Mouse (Mus musculus) mesoderm, embryonic 11.5 days (tissue): ENCODE measurements around the gene Gpcpd1.

Source experiments
- DNase-seq: peaks from one replicate; pipeline ENCODE4 v3.0.0-alpha.2; 2012; ENCODE audit warnings: low read depth, low spot score

Gene Gpcpd1

DNA sequence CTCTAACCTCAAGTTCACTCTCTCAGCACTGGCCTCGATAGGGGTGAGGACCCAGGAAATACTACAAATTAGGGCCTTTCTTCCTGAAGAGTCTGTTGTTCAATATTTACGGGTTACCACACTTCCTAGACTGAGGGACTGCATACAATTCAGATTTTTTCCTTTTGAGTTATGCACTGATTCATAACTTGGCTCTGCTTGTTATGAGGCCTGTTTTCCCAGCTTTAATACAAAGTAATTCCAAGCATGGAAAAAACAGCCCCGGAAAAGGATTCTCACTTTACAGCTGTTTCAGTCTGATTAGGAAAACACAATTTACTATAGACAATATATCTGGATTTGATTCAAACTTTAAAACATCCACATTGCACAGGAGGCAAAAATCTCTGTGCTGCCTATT lies 1.5 kb downstream of the Gpcpd1 start:
- DNase-seq: no peak

DNA sequence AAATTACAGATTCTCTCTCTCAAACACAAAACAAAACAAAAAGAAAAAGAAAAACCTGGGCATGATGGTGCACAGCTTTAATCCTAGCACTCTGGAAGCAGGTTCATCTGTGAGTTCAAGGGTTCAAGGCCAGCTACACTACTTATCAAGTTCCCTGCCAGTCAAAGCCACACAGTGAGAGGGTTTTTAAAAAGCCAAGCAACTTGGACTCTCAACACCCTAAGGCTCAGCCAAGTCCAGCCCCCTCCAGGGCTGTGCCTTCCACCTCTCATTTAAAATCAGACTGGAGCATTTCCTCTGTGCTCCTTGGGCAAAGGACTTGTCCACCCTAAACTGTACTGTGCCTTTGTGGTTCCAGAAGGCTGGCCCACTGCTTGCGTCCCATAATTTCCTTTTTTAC lies 3.3 kb downstream of the Gpcpd1 start:
- no peak for DNase-seq

DNA sequence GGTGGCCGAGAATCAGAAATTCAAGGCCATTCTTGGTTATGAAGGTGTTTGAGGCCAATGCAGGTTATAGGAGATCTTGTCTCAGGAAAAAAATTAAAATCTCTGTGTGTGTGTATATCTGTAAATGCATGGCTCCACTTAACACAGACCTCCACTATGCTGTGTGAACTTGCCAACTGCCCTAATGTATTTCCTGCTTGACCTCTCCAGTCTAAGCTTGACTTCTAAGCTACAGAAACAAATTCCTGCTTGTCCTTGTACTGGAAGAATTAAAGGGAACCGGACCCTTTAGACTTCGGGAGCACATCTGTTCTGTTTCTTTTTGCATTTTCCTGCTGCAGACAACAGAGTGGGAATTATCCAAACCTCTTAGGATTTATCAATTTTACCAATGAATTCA lies 4.4 kb downstream of the Gpcpd1 start:
- DNase-seq: no peak

DNA sequence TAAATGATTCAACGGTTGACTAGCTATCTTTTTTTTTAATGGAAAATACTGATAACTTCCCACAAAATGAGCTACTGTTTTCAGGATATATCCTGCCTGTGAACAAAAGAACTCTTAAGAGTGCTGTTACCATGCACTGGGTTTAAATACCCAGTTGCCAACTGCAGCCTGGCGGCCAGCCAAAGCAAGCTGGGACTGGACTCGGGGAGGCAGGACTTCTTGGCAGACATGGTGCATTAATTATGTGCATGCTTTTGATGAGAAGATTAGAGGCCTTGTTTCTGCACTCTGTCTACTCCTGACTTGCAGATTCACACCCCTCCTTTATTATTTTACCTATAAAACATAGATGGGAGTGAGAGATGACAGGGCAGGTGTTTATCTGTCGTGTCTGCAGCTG lies 5.3 kb downstream of the Gpcpd1 start:
- no peak for DNase-seq

DNA sequence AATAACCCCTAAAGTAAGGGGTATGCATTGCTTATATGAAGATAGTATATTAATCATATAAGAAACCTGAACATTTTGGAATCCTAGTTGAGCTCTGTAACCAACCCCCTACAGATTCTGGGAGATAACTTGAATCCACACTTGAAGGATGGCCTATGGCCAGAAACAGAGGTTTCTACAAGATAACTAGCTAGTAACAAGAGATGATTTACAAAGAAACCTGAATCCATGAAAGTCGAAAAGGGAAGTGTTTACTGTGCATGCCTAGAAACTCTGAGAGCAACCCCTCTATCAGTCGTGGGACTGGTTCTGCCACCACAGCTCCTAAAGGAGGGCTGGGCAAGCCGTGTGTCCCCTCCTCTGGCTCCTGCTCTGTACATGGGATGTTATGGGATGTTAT lies 7.8 kb downstream of the Gpcpd1 start:
- DNase-seq: no peak

DNA sequence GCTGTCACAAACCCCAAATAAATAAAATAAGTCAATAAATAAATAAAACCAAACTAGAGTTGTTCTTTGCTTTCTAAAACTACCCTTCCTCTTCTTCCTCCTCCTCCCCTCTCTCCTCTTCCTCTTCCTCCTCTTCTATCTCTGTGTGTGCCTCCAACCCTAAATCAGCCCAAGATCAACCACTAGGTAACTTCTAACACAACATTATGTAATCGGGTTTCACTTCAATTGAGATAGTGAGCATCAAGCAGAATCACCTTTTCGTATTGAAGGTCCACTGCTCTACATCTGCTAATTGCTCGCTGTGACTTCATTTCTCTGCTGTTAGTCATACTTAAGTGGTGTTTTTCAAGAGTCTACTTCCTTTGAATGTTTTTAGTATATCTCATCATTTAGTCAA lies 8.8 kb downstream of the Gpcpd1 start:
- no peak for DNase-seq

DNA sequence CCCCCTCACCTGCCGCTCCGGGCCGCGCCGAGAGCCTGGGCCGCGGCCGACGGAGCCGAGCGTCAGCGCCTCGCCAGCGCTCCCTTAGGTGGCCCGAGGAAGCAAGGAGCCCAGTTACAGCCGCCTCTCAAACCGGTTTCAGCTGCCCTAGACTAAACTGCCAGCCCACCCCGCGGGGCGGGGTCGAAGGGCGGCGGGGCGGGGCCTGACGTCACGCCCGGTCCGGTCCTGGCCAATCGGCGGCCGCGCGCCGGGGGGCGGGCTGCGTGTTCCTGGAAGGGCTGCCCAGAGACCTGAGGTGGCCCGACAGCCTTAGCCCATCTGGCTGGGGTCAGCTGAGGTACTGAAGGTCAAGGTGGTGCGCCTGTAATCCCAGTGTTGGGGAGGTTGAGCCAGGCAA lies 9.5 kb downstream of the Gpcpd1 start:
- DNase-seq: peak; percentile 93

DNA sequence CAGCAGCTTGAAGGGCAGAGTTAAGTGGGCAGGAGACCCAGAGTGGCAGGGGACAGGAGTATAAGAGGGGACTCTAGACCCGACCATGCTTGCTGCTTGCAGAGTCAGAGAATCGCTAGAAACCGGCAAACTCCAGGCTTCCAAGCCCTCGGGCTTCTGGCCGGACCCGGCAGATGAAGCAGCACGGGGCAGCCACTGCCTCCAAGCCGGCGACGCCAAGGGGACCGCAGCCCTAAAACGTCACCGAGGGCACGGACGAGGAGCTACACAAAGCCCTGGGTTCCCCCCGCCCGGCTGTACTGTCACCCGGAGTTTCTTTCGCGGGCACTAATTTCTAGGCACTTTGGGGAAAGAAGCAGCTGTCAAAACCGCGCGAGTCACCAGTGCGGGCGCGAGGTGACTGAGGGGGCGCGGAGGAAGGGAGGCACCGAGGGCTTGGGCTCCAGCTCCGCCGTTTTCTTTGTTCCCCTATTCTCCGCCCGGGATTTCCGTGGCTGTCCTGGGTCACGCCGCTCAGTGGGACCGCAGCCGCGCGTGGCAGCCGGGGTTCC lies 10.0 kb downstream of the Gpcpd1 start:
- peak; percentile 57 for DNase-seq

DNA sequence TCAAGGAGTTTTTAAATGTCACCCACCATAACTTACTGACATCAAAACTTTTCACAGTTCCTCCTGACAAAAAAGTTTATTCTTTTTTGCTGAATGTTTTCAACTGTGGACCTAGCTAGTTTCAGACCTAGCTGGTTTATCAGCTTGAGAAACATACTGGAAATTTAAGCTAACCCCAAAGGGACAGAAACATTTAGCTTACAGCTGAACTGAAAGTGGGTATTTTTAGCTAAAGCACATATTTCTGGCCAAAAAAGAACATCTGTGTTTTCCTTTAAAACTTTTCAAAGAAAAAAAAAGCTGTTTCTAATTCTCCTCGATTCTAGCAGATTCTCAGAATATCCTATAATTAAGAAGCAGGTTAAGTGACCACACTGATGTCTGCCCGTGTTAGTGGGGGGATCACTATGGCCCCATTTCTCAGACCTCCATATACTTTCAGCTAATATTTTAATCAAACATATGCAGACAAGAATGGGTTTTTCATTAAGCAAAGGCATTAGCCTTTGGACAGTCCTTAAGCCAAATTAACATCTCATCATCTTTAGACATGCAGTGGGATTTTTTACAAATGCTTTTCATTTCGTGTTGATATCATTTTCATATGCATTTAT lies 10.9 kb downstream of the Gpcpd1 start:
- DNase-seq: no peak

DNA sequence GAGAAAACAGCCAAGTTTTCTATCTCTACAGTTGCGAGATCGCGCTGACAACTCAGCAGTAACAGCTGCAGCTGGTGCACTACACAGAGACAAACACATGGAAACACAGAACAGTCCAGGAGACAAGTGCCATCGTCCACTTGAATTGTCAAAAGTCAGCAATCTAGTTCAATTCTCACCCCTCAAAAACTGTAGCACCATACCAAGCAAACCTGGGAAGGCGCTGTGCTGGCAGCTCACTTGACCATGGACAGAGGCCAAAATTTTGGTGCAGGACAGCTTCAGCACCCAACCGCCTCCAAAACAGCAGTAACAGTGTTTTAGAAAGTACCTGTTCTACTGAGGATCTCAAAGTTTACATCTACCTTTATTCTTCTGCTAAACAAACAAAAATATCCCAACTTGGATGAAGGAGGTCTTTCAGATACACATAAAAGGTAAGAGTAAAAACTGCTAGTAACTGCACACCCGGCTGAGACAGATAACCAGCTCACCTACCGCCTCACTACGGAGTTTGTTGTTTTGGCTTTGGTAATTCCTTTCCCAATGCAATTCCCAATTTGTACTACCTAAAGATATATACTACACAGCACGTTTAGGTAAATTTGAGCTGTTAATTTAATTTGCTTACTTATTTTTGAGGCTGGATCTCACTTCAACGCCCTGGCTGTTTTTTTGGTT lies 11.6 kb downstream of the Gpcpd1 start:
- no peak for DNase-seq

DNA sequence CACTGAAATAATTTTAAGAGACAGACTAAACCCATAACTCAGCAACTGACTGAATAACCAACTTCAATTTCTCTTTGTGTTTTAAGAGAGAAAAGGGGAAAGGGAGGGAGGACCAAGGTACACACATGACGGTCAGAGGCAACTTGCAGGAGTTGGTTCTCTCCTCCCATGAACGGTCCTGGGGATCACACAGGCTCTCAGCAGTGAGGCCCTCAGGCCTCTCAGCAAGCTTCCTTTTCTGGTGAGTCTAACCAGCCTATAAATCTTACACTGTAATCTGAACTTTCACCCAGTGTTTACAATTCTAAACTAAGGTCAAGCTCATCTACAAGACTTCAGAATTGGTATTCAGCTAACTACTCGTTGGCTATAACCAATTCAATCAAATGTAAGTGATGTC lies 12.3 kb downstream of the Gpcpd1 start:
- no peak for DNase-seq

DNA sequence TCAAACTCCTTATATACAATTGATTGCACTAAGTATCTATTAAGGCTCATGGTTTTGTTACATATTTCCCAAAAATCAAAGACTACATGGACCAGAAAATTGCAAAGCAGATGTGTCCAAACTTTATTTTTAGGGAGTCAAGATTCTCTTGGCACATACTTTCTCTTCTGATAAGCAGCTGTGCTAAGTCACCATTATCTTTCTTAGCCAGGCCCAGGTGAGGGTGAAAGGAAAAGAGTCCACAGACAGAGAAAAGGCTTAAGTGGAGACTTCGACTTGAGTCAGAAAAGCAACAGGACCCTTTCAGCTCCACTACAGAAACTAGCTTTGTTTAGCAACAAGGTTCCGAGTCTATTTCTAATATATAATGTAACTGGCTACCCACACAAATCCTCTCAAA lies 14.2 kb downstream of the Gpcpd1 start:
- DNase-seq: no peak

DNA sequence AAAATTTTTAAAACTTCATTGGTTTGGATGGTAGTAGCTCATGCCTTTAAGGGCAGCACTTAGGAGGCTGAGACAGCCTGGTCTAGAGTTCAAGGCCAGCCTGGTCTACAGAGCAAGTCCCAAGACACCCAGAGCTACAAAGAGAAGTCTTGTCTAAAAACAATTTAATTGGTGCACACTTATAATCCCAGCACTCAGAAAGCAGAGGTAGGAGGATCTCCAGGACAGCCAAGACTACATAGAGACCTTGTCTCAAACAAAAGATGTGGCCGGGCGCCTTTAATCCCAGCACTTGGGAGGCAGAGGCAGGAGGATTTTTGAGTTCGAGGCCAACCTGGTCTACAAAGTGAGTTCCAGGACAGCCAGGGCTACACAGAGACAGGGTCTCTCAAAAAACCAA lies 14.9 kb downstream of the Gpcpd1 start:
- DNase-seq: no peak

DNA sequence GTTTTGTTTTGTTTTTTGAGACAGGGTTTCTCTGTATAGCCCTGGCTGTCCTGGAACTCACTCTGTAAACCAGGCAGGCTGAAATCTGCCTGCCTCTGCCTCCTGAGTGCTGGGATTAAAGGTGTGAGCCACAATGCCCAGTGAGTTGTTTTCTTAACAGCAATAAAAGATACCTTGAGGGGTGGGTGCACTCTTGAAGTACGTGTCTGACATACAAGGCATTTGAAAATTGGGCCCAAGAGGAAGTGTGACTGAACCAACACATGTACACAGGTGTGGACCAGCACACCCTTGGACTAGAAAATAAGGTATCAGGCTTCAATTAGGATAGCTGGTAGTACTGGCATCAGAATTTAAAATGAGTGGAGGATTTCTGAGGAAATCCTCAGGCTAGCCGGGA lies 16.2 kb downstream of the Gpcpd1 start:
- DNase-seq: no peak

DNA sequence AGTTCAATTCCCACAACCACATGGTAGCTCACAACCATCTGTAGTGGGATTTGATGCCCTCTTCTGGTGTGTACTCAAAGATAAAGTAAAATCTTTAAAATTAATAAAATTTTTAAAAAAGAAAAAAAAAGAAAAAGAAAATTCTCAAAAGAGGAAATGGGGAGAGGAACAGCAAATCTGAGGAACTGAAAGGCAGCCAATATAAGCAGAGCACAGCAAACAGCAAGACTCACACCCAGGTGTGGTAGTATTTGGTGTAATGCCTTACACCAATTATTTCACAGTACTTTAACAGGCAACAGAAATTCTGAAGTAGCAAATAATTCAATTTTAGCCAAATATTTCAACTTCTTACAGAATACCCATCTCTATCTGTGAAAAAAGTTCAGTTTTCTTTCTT lies 16.7 kb downstream of the Gpcpd1 start:
- no peak for DNase-seq

DNA sequence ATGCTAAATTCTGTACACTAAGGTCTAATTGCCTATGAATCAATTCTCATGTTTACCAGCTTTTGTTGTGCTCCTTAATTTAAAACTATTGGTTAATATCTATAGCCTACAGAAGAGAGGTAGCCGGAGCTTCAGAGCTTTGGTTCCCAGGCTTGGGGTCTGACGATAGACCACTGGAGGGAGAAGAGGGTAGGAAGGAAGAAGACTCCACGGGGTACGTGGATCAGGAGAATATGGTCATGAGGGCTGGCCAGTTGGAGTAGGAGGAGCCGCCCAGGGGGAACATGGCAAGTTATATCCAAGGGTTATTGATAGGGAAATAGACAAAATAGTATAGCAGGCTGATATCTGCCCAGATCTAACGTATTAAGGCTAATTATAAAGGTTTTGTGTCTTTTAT lies 17.8 kb downstream of the Gpcpd1 start:
- no peak for DNase-seq

DNA sequence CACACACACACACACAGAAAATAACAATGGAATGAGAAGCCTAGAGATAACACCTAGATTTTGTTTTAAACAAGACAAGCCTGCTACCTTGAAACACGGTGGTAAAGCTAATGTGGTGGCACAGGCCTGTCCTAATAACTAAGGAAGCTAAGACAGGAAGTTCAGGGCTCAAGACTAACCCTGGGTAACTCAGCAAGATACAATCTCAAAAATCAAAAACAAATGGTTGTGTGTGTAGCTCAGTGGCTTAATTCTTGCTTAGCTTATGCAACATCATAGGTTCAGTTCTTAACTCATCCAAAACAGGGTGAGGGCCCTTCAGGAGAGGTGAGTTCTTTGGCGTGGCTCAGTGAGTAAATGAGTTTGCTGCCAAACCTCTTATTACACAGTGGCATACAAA lies 20.1 kb downstream of the Gpcpd1 start:
- no peak for DNase-seq

DNA sequence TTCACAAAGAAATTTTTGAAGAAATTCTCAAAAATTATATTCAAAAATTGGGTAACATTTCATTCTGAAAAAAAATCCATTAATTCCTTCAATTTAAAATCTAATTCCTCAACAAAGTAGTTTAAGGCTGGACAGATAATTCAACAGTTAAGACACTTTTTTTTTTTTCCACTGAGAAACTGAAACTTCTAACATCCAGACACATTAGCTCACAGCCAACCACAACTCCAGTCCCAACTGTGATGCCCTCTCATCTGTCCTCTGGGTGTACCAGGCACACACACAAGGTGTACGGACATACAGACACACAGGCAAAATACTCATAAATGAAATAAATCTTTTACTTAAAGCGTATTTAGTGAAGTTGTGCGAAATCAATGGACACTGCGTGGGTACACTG lies 25.7 kb downstream of the Gpcpd1 start:
- no peak for DNase-seq

DNA sequence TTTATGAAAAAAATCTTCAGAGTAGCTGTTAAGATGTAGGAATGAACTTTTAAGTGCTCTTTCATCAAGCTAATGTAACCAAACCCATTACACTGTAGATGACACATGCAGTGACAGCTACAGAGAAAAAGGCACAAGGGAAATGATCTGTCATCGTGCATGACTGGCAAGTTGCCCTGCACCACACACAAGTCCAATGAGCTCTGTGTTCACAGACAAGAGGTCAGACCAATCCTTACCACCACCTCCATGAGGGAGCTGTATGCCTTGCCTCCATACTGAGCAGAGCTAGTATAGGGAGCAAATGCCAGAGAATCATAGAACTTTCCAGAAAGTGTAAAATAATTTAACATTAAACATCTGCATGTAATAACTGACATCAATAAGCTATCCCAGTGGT lies 59.7 kb downstream of the Gpcpd1 start:
- DNase-seq: no peak

DNA sequence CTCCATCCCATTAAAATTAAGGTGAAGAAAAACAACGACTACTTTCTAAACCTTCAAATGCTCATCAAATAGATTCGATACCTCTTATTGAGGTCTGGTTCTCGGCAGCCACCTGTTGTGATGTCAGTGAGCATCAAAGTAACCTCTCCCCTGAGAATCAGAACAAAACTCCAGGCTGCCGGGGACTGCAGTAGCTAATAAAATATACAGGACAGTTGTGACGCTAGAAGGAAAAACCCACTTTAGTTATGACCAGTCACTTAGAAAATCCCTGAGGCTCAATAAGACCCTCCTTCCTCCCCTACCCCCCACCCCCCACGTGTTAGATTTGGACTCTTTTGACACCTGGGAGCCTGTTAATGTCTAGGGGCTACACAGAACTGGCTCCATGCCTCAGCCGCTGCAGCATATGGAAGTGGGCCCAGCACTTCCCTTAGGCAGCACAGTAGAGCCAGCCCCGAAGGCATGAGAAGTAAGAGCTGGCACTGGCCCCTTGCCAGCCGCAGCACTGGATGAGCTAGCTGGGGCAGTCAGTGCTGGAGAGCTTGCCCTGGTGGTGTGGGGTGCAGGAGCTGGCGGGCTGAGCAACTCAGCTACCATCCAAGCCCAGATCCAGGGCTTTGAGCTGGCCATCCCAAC lies 60.5 kb downstream of the Gpcpd1 start:
- DNase-seq: no peak

DNA sequence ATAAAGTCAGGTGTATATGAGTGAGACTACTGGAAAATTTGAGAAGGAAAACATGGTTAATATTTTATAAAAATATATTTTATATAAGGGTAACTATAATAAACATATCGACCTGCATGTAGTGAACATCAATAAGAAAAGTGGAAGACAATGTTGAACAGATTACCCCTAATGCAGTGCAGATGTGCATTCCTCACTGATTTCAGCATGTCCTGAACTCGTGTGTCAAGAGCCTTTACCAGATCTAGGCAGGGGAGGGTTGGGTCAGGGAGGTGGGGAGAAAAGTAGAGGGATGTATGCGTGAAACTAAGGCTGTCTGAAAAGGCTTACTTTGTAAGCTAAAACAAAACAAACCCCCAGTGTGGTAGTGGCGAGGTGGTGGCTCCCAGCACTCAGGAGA lies 61.4 kb downstream of the Gpcpd1 start:
- peak; percentile 28 for DNase-seq

DNA sequence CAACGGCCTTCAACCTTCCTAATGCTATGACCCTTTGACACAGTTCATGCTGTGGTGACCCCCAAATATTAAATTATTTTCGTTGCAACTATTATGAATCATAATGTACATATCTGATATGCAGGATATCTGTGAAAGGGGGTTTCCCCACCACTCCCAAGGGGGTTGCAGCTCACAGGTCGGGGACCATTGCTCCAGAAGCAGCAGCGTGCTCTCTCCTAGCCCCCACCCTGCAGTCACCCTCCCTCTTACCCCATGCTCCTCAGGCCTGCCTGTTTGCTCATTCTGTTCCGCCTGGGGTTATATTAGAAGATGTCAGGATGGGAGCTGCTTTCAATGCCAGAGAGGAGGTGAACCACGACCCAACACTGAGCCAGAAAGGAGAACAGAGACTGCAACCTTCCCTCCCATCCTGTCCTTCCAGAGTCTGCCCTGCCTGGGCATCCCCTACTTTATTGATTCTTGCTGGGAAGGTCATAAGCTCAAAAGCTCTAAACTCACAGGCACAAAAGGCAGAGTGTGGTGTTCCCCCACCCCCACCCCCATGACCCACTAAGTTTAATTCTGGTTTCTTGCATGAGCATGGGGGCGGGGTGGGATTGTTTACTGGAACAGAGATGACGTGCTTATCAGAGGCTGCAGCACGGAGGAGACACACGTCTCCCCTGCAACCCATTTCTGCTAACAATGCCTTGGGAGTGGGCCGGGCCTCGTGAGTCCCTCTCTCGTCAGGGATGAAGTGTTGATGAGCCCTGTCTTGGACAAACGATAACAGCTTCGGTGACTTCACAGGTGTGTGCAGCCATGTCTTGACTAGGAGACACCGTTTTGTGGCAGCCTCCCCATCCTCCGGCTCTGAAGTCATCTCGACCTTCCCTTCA lies 69.3 kb downstream of the Gpcpd1 start:
- no peak for DNase-seq
